Mouse (Mus musculus): Measurements from ENCODE around the gene Rgl2.

DNA sequence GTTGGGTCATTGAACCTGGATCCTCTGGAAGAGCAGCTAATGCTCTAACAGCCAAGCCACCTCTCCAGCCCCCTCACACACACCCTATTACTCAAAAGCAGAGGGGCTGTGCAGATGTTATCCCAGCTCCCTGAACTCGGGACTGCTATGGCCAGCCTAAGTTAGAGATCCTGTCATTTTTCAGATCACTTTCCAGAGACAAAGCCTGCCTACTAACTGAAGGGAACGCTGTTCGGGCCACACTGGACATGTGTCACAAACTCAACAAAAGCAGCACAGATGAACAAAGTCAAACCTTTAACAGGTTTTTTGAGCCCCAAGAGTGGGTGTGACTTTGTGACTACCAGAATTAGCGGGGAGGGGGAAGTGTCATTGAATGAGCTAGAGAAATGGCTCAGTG, 23.5 kb downstream of the Rgl2 start:
- TF ChIP-seq POLR2A (IDR thresholded peaks at IDR 0.05; ENCODE audit: low read depth, low read length) (no peak), CTCF (IDR thresholded peaks at IDR 0.05; ENCODE audit: borderline replicate concordance, insufficient read depth, low read length) (no peak)
